Mouse (Mus musculus) CD4-positive, CD25-positive, alpha-beta regulatory T cell (primary cell): ENCODE data around the gene Ada. TPM values are rescaled to one million over a fixed set of nuclear protein-coding genes. Genes with fewer than 3 reads are reported as not detected.

ENCODE experiments used
- polyA plus RNA-seq: library from polyadenylated mRNA; unstranded; fragments of 100-300 nt; shearing (Covaris generic); gene quantifications from one replicate; pipeline ENCODE4 v1.2.1, GENCODE M21; 2017

The Ada gene
- 14.0 TPM for polyA plus RNA-seq

DNA sequence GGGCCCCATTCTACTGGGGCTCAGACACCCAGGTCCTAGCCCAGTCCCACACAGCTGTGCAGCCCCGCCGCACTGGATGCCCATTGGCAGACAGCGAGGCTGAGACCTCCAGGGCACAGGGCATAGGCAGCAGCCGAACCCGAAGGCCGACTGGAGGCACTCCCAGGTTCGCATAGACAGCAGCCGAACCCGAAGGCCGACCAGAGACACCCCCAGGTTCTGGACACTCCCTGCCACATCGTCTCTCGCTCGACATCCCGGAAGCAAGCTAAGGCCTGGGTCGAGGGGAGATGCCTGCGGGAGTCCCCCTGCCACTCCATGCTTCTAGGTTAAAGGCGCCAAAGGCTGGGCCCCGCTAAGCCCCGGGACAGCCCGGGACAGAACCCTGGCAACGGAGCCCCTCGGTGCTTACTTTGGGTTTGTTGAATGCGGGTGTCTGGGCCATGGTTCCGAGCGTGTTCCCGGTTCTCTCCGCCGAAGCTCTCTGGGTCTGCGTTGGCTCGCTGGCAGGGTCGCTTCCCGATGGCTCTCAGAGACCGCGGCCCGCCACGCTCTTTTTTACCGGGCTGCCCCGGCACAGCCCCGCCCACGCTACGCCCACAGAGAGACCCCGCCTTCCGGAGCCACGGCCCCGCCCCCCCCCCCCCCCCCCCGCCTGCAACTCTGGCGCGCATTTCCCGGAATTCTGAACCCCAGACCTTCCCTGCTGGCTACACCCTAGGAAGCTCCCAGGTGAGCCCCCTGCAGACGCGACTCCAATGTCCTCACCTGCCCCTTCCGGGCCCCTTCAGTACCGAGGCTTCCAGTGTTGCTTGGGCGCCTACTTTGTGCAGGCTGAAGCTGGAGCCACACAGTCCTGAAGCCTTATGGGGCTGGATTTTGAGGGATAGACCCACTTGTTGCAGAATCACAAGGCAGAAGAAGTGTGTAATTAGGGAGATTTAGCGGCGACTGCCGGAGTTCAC is at the start of gene Ada:
TSS of gene Ada (minus strand) at position 593 of the 965 bp plus-strand sequence.

Other genes starting within 250 kb of the Ada start
- not detected for gene Hnf4a, start 243.4 kb downstream of the Ada start, polyA plus RNA-seq
- 58.2 TPM for gene Ttpal, start 147.9 kb downstream of the Ada start, polyA plus RNA-seq
- 508 TPM for gene Serinc3, start 105.1 kb downstream of the Ada start, polyA plus RNA-seq
- gene Pkig, start 91.9 kb downstream of the Ada start, polyA plus RNA-seq, result 4.4 TPM
- gene Ccn5, start 70.6 kb upstream of the Ada start, polyA plus RNA-seq, result not detected
- gene Kcnk15, start 103.4 kb upstream of the Ada start, polyA plus RNA-seq, result not detected
- gene Rims4, start 168.4 kb upstream of the Ada start, polyA plus RNA-seq, result not detected
- gene Ywhab, start 244.7 kb upstream of the Ada start, polyA plus RNA-seq, result 210 TPM